12 mouse cellular contexts compared by ENCODE assay signal in the genomic region with DNA sequence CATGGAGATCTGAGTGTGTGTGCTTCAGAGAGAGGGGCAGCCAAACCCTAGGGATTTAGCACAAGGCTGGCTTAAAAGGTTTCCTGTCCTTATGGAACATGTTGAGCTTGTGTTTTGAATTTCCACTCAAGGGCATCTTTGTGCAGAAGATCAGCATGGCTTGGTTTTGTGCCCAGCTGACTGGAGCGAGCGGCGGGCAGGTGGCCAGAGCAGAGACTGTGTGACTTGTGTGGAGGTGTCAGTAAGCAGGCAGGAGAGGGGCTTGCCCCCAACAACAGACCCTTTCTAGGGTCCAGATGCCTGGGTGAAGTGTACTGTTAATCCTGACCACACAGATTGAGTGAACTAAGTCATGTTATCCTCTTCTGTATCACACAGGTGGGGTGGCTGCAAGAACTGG.
A peak's percentile ranks its signal among the peaks of the same experiment; 100 is the strongest.
DNase-seq lines count a peak whose midpoint lies in the region; ATAC-seq lines count a peak whose summit lies in the region.
"Had no signal": no experiment of that assay in that cellular context is flagged by ENCODE, and none has a peak within 500 bp of the region (broad histone marks: within the 10 kb centered on the region; RNA-seq: fewer than 3 reads in every experiment).

No protein-coding gene starts in this region.

- no peaks in the 10 kb centered on the region for H3K4me1 ChIP-seq in hindbrain, embryonic 15.5 days (replicated peaks)
- H3K4me1 ChIP-seq in hindbrain, embryonic 14.5 days (replicated peaks; ENCODE audit: control insufficient read depth, insufficient read depth, low read length), result no peaks in the 10 kb centered on the region
- peaks cover 5% of the 10 kb centered on the region; the same call in 1 of the 2 replicates for H3K4me1 ChIP-seq in midbrain, embryonic 14.5 days (ENCODE audit: control insufficient read depth, insufficient read depth, low read length)
- H3K4me1 ChIP-seq: forebrain, embryonic 13.5 days had no signal

- WGBS in hindbrain, embryonic 15.5 days, result 77% methylated on average over 3 of the region's 3 CpGs
- 88% methylated on average over 3 of the region's 3 CpGs for WGBS in hindbrain, embryonic 14.5 days
- WGBS in midbrain, embryonic 14.5 days, result 93% methylated on average over 3 of the region's 3 CpGs

- H3K9ac ChIP-seq in hindbrain, embryonic 15.5 days, result no peak overlapping the region
- no peak overlapping the region for H3K9ac ChIP-seq in hindbrain, embryonic 14.5 days
- H3K9ac ChIP-seq in midbrain, embryonic 14.5 days (replicated peaks; ENCODE audit: low read length), result no peak overlapping the region
- H3K9ac ChIP-seq: forebrain, embryonic 13.5 days; intestine, embryonic 15.5 days had no signal

- 0 out of 2 replicates have a peak, but pooled peaks have one; percentile 48 for ATAC-seq in hindbrain, embryonic 15.5 days (ENCODE audit: low FRiP score, low read depth)
- ATAC-seq in hindbrain, embryonic 14.5 days (ENCODE audit: low FRiP score), result no peak
- no peak for ATAC-seq in midbrain, embryonic 14.5 days (ENCODE audit: low FRiP score, low TSS enrichment)
- ATAC-seq: forebrain, embryonic 13.5 days; intestine, embryonic 15.5 days had no signal

- DNase-seq in hindbrain, embryonic 14.5 days (ENCODE audit: low spot score), result no peak
- peak; percentile 55 for DNase-seq in ovary, postnatal 36 days (ENCODE audit: low spot score)
- no peak for DNase-seq in ovary, postnatal 10 days (ENCODE audit: low spot score)
- DNase-seq in cerebellum, adult 11-12 months, result peak; percentile 89
- peak; percentile 74 to 78 for DNase-seq in heart, postnatal 10 days
- no peak for DNase-seq in midbrain, embryonic 14.5 days
- no peak for DNase-seq in gastrocnemius, postnatal 36 days

- H3K4me3 ChIP-seq in hindbrain, embryonic 15.5 days, result no peak overlapping the region
- H3K4me3 ChIP-seq in hindbrain, embryonic 14.5 days (replicated peaks; ENCODE audit: low read length), result no peak overlapping the region
- H3K4me3 ChIP-seq in midbrain, embryonic 14.5 days (replicated peaks; ENCODE audit: low read depth, low read length), result no peak overlapping the region
- H3K4me3 ChIP-seq: forebrain, embryonic 13.5 days; intestine, embryonic 15.5 days had no signal

- H3K27me3 ChIP-seq in hindbrain, embryonic 15.5 days, result no peaks in the 10 kb centered on the region
- no peaks in the 10 kb centered on the region for H3K27me3 ChIP-seq in hindbrain, embryonic 14.5 days (ENCODE audit: control insufficient read depth, insufficient read depth, low read length)
- H3K27me3 ChIP-seq in midbrain, embryonic 14.5 days (ENCODE audit: control insufficient read depth, insufficient read depth, low read length), result no peaks in the 10 kb centered on the region
- H3K27me3 ChIP-seq: CH12.LX; forebrain, embryonic 13.5 days; intestine, embryonic 15.5 days had no signal

- H3K36me3 ChIP-seq in hindbrain, embryonic 15.5 days, result no peaks in the 10 kb centered on the region
- no peaks in the 10 kb centered on the region for H3K36me3 ChIP-seq in hindbrain, embryonic 14.5 days (replicated peaks; ENCODE audit: control insufficient read depth, insufficient read depth)
- H3K36me3 ChIP-seq in midbrain, embryonic 14.5 days (ENCODE audit: control insufficient read depth, insufficient read depth, low read length), result no peaks in the 10 kb centered on the region
- H3K36me3 ChIP-seq: intestine, embryonic 15.5 days had no signal

- intact Hi-C loops in heart, postnatal 10 days (cut with DNase I), result no loop called here
- intact Hi-C loops in gastrocnemius, postnatal 36 days (cut with DNase I), result no loop called here

- no peak overlapping the region for H3K4me2 ChIP-seq in hindbrain, embryonic 15.5 days
- H3K4me2 ChIP-seq in hindbrain, embryonic 14.5 days (replicated peaks), result no peak overlapping the region
- no peak overlapping the region for H3K4me2 ChIP-seq in midbrain, embryonic 14.5 days (ENCODE audit: low read length)
- H3K4me2 ChIP-seq: forebrain, embryonic 13.5 days; intestine, embryonic 15.5 days; liver, embryonic 11.5 days had no signal

- H3K27ac ChIP-seq in hindbrain, embryonic 15.5 days (replicated peaks), result no peak overlapping the region
- H3K27ac ChIP-seq in hindbrain, embryonic 14.5 days, result no peak overlapping the region
- no peak overlapping the region for H3K27ac ChIP-seq in midbrain, embryonic 14.5 days (replicated peaks; ENCODE audit: low read depth, low read length)
- H3K27ac ChIP-seq: forebrain, embryonic 13.5 days; intestine, embryonic 15.5 days had no signal

- H3K9me3 ChIP-seq in hindbrain, embryonic 15.5 days, result no peaks in the 10 kb centered on the region
- H3K9me3 ChIP-seq in hindbrain, embryonic 14.5 days (ENCODE audit: control insufficient read depth, low read length), result no peaks in the 10 kb centered on the region
- no peaks in the 10 kb centered on the region for H3K9me3 ChIP-seq in midbrain, embryonic 14.5 days (ENCODE audit: control insufficient read depth, low read length)
- H3K9me3 ChIP-seq: forebrain, embryonic 13.5 days; intestine, embryonic 15.5 days had no signal

Comparison
In these comparisons a context has a peak if more than half of its experiments do, and no peak if none do; other contexts are left out.
1. DNase-seq: peak in ovary, postnatal 36 days (single experiment), cerebellum, adult 11-12 months (single experiment) and heart, postnatal 10 days (2 of 2); none in hindbrain, embryonic 14.5 days (single experiment), ovary, postnatal 10 days (single experiment), midbrain, embryonic 14.5 days (single experiment) and gastrocnemius, postnatal 36 days (0 of 2).